Mouse (Mus musculus) cortical plate, adult 2 months (tissue): ENCODE data around the gene Hoxd13. TPM values are rescaled to one million over a fixed set of nuclear protein-coding genes. Genes with fewer than 3 reads are reported as not detected.

Experiments used
- H3K27ac ChIP-seq: fragments of 200-500 bp; 2 replicates; pipeline ENCODE4 v1.5.1; 2012; ENCODE audit warnings: low read length, control low read depth, inconsistent platforms; ENCODE audit not compliant: insufficient read depth
- H3K4me1 ChIP-seq: fragments of 200-500 bp; 2 replicates; pipeline ENCODE4 v1.6.1; 2011; ENCODE audit warnings: low read length; ENCODE audit not compliant: control insufficient read depth, insufficient read depth
- H3K4me3 ChIP-seq: fragments of 200-500 bp; 2 replicates; pipeline ENCODE4 v1.5.1; 2011; ENCODE audit warnings: mild to moderate bottlenecking, low read length, control low read depth; ENCODE audit not compliant: insufficient read depth
- CTCF ChIP-seq: fragments of 200-500 bp; IDR thresholded peaks from 2 replicates; pipeline ENCODE4 v1.5.1; 2011; ENCODE audit warnings: mild to moderate bottlenecking, control low read depth, low read length; ENCODE audit not compliant: insufficient read depth; ENCODE audit errors: extremely low read depth
- POLR2A ChIP-seq: fragments of 200-500 bp; IDR thresholded peaks from 2 replicates; pipeline ENCODE4 v1.6.1; 2011; ENCODE audit warnings: mild to moderate bottlenecking, low read length, control low read depth; ENCODE audit not compliant: insufficient read depth; ENCODE audit errors: extremely low read depth
- polyA plus RNA-seq: library from polyadenylated mRNA; depleted of rRNA; stranded (reverse); fragments of >200 nt; gene quantifications from 2 replicates; pipeline ENCODE4 v1.2.3, GENCODE M21; 2012

Hoxd13 gene
- polyA plus RNA-seq, 1 experiment = not detected

- Histone ChIP-seq H3K27ac (no peak overlapping the region), H3K4me1 (no peaks in the 10 kb centered on the region), H3K4me3 (no peak overlapping the region)
- TF ChIP-seq CTCF (no peak), POLR2A (no peak)
Observed at GRCm38 (mm10) chr2:74673835-74674425, 5.8 kb downstream of the Hoxd13 start.

- TF ChIP-seq CTCF = no peak
- no peaks in the 10 kb centered on the region for H3K4me1 ChIP-seq
Observed at GRCm38 (mm10) chr2:74674881-74675665, 7.0 kb downstream of the Hoxd13 start, which contains the start of gene Hoxd12. TSS of gene Hoxd12 (plus strand) at chr2:74675013.

GRCm38 (mm10) chr2:74675666-74676282, 7.7 kb downstream of the Hoxd13 start:
- TF ChIP-seq CTCF (no peak), POLR2A (no peak)
- Histone ChIP-seq H3K4me1 (no peaks in the 10 kb centered on the region), H3K27ac (no peak overlapping the region), H3K4me3 (no peak overlapping the region)

More at GRCm38 (mm10) chr2:74674881-74675665, 7.0 kb downstream of the Hoxd13 start, which contains the start of gene Hoxd12:
- no peak within 1 kb of the TSS for H3K27ac ChIP-seq
- no peak within 1 kb of the TSS for H3K4me3 ChIP-seq

- Histone ChIP-seq H3K4me1 (no peaks in the 10 kb centered on the region), H3K4me3 (no peak overlapping the region), H3K27ac (no peak overlapping the region)
- TF ChIP-seq POLR2A (no peak), CTCF (no peak)
Observed at GRCm38 (mm10) chr2:74676376-74677052, 8.4 kb downstream of the Hoxd13 start.

- no peaks in the 10 kb centered on the region for H3K4me1 ChIP-seq
- H3K4me3 ChIP-seq = no peak overlapping the region
- H3K27ac ChIP-seq = no peak overlapping the region
- TF ChIP-seq POLR2A = no peak
- TF ChIP-seq CTCF = no peak
Observed at GRCm38 (mm10) chr2:74677106-74677505, 9.0 kb downstream of the Hoxd13 start.

- H3K27ac ChIP-seq = no peak within 1 kb of the TSS
- H3K4me3 ChIP-seq = no peak within 1 kb of the TSS
- no peaks in the 10 kb centered on the region for H3K4me1 ChIP-seq
- TF ChIP-seq POLR2A (no peak), CTCF (no peak)
Observed at GRCm38 (mm10) chr2:74678891-74679595, 10.9 kb downstream of the Hoxd13 start, which contains the start of gene Hoxd11. TSS of gene Hoxd11 (plus strand) at chr2:74679557.

- Histone ChIP-seq H3K27ac (no peak overlapping the region), H3K4me1 (no peaks in the 10 kb centered on the region), H3K4me3 (no peak overlapping the region)
- TF ChIP-seq CTCF (no peak), POLR2A (no peak)
Observed at GRCm38 (mm10) chr2:74679596-74679971, 11.5 kb downstream of the Hoxd13 start.

GRCm38 (mm10) chr2:74679980-74680379, 11.9 kb downstream of the Hoxd13 start:
- no peak overlapping the region for H3K27ac ChIP-seq
- TF ChIP-seq POLR2A (no peak), CTCF (no peak)
- H3K4me1 ChIP-seq = no peaks in the 10 kb centered on the region
- no peak overlapping the region for H3K4me3 ChIP-seq

- no peak overlapping the region for H3K4me3 ChIP-seq
- TF ChIP-seq POLR2A (no peak), CTCF (no peak)
- no peaks in the 10 kb centered on the region for H3K4me1 ChIP-seq
- no peak overlapping the region for H3K27ac ChIP-seq
Observed at GRCm38 (mm10) chr2:74680561-74681398, 12.7 kb downstream of the Hoxd13 start.
